Mouse (Mus musculus) spleen, adult 2 months (tissue): ENCODE measurements around the gene Cpm.

ENCODE experiments used
- CTCF ChIP-seq: fragments of 200-500 bp; IDR thresholded peaks from 2 replicates; pipeline ENCODE4 v1.5.1; 2011; ENCODE audit warnings: mild to moderate bottlenecking, inconsistent platforms; ENCODE audit not compliant: insufficient read depth, insufficient read length, insufficient replicate concordance; ENCODE audit errors: extremely low read depth
- POLR2A ChIP-seq: fragments of 200-500 bp; IDR thresholded peaks from 2 replicates; pipeline ENCODE4 v1.6.1; 2011; ENCODE audit warnings: low read depth, low read length, inconsistent platforms

DNA sequence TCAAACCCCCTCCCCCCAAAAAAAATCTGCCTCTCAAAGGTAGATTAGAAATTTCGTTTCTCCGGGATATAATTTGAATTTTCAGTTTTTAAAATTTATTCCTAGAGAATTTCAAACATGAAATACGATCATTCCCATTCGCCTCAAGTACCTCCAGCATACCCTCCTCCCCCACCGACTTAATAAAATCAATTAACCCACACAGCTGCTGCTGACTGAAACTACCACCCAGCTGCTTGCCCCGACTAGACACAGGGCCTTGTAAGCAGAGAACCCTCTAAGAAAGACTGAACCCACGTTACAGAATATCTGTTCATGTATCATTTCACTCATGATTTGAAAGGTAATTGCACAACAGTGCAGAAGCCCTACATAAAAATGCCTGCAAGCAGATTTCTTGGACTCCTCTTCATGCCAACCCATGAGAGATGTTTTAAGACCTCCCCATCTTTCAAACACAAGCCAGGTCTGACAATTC is 16.2 kb downstream of the Cpm start:
- TF ChIP-seq CTCF: no peak
- no peak for TF ChIP-seq POLR2A
